Mouse (Mus musculus) gastrocnemius, adult 2 months (tissue): ENCODE measurements around the gene Prex1. TPM values are rescaled to one million over a fixed set of nuclear protein-coding genes. Genes with fewer than 3 reads are reported as not detected.
A peak's percentile ranks its signal among the peaks of the same experiment; 100 is the strongest.

Source experiments
- DNase-seq: peaks from one replicate; pipeline ENCODE4 v3.0.0; 2022
- H3K27ac ChIP-seq: fragments of 200-600 bp; 2 replicates; pipeline ENCODE4 v1.8.1; 2022; ENCODE audit warnings: mild to moderate bottlenecking
- H3K4me3 ChIP-seq: fragments of 200-600 bp; 2 replicates; pipeline ENCODE4 v1.8.1; 2022; ENCODE audit warnings: mild to moderate bottlenecking, moderate library complexity
- CTCF ChIP-seq: fragments of 200-600 bp; IDR thresholded peaks from 2 replicates; pipeline ENCODE4 v1.8.1; 2022; ENCODE audit warnings: antibody characterized with exemption, mild to moderate bottlenecking, moderate library complexity
- intact Hi-C: fragments of 180-260 bp; cut with DNase I; formaldehyde crosslinking; loops from one replicate; pipeline ENCODE4 v1.15.1; 2025
- total RNA-seq, 2 experiments: library from RNA; stranded (reverse); gene quantifications; 2 replicates each; pipeline ENCODE4 v1.2.3; 2021

Prex1 gene
- total RNA-seq, 2 experiments from 2014 or later, result 3.0 to 5.2 TPM

DNA sequence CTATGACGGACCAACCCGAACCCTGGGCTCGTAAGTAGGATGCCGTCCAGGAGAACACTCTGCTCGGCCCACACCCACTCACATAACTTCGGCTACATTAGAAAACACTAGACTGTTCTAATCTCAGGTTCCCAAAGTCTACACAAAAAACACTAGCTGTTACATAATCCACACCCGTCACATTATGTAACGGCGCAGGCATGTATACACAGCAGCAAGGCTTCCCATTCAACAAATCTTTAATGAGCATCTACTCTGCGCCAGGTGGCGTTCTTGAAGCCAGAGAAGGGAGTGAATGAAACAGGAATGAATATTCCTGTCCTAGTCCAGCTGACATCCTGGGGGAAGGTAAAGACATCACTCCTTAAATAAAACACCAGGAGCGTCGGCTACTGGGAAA, 12.9 kb downstream of the Prex1 start:
- Histone ChIP-seq H3K4me3 (no peak overlapping the region), H3K27ac (no peak overlapping the region)
- DNase-seq, result no peak
- TF ChIP-seq CTCF, result no peak
- intact Hi-C loops, result no loop called here

DNA sequence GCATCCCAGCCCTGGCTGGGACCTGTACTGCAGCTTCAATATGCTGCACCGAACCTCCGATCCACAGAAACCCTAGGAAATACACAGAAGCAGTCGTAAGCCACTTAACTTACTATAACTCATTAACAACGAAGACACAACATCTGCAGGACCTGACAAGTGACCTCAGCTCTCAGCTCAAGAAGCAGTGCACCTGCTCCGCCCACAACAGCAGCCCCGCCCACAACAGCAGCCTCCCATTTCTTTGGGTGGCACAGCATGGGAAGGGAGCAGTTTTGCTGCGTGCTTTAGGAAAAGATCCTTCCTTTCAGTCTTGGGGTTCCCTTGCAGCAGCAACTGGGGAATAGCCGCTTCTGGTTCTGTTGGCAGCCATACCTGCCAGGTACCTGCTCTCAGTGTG, 13.5 kb downstream of the Prex1 start:
- H3K4me3 ChIP-seq, result no peak overlapping the region
- TF ChIP-seq CTCF, result no peak
- H3K27ac ChIP-seq, result no peak overlapping the region
- DNase-seq, result no peak
- intact Hi-C loops, result no loop called here

DNA sequence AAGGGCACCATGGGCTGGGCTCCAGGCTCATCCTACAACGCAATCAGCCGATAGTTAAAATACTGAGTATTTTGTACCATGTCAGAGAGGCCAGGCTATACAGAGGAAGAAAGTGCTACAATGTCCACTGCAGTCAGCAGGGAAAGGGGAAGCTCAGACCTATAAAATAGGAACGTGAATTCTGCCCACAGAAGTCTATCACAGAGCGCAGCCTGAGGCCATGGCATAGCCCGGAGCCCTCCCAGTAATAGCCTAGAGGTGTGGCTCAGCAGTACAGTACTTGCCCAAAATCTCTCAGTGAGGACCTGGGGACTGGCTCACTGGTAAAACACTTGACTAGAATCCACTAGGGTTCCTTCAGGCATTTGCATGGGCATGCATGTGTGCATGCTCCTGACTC, 14.1 kb downstream of the Prex1 start:
- Histone ChIP-seq H3K27ac (no peak overlapping the region; the same call in 1 of the 2 replicates), H3K4me3 (no peak overlapping the region)
- intact Hi-C loops, result no loop called here
- no peak for TF ChIP-seq CTCF
- no peak for DNase-seq

DNA sequence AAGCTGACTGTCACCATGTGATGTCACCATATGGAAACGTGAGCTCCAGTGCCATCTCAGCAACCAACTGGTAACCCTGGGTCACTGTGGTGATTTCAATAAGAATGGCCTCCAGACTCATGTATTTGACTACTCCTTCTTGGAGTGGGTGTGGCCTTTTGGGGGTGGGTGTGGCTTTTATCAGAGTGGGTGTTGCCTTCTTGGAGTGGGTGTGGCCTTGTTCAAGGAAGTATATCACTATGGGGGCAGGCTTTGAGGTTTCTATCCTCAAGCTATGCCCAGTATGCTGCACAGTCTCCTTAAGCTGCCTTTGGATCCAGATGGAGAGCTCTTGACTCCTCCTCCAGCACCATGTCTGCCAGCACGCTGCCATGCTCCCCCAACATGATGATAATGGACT, 19.0 kb downstream of the Prex1 start:
- intact Hi-C loops, result no loop called here
- TF ChIP-seq CTCF, result no peak
- no peak overlapping the region for H3K27ac ChIP-seq
- H3K4me3 ChIP-seq, result no peak overlapping the region
- DNase-seq, result no peak

- intact Hi-C loops, result no loop called here
- TF ChIP-seq CTCF, result no peak
- Histone ChIP-seq H3K27ac (no peak overlapping the region), H3K4me3 (no peak overlapping the region)
- no peak for DNase-seq
Measured at GRCm38 (mm10) chr2:166693394-166693793, 20.2 kb downstream of the Prex1 start.

DNA sequence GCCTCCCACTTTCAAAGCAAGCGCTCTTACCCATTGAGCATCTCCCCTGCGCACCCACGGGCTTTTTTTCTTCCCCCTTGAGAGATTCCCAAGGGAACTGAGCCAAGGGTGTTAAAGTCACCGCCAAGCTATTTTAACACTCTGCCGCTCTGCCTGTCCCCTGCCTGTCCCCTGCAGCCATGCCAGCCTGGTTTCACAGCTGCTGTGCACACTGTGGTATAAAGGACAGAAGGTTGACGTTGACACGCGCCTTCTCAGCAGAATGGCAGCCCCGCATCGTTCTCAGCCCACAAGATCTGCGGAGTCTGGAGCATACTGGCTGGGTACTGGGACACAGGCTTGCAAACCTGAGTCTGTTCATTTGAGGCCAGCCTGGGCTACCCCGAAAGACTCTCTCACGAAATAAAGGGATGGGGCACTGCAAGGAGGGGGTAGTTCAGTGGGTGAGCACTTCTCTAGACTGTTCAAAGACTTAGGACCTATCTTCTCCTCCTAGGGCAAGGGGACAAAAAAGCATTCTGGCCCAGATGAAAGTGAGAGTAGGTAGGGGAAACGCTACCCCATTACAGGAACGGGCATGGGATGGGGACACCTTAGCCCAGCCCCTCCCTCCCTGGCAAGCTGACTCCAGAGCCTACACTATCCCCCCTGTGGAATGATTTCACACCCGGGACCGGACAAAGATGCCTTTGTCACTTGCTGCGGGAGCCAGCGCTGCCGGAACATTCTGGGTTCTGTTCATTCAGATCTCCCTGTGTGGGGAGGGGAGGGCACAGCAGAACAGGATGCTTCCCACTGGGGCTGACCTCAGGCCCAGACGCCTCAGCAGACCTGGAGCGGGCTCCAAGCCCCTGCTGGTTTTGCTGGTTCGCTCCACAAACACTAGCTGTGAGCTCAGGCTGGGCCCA, 21.8 kb downstream of the Prex1 start:
- DNase-seq, result peak; percentile 87
- intact Hi-C loops, result no loop called here
- Histone ChIP-seq H3K27ac (peak overlapping the region; percentile 69), H3K4me3 (peak overlapping the region; percentile 24)
- TF ChIP-seq CTCF, result no peak

- no peak for TF ChIP-seq CTCF
- no peak overlapping the region for H3K4me3 ChIP-seq
- intact Hi-C loops, result no loop called here
- H3K27ac ChIP-seq, result no peak overlapping the region
- DNase-seq, result no peak
Measured at GRCm38 (mm10) chr2:166686917-166687316, 26.7 kb downstream of the Prex1 start.

DNA sequence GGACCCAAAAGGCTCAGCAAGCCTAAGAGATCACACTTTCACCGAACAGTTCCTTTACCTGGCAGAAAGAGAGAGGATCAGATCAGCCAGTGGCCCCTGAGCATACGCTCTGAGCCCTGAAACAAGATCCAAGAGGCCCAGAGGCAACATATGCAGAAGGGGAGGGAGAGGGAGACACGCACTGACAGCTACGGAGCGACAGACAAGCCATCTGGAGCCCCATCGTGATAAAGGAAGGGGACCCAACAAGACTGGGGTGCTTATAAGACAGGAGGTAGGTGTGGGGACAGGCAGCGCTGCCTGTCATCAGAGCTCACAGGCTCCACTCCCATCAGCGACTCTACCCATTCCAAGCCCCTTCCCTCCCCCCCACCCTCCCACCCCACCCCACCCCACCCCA, 27.8 kb downstream of the Prex1 start:
- intact Hi-C loops, result no loop called here
- TF ChIP-seq CTCF, result no peak

GRCm38 (mm10) chr2:166683885-166684544, 29.6 kb downstream of the Prex1 start:
- H3K27ac ChIP-seq, result no peak overlapping the region; the same call in 1 of the 2 replicates
- peak; percentile 64 for DNase-seq
- H3K4me3 ChIP-seq, result no peak overlapping the region
- intact Hi-C loops, result no loop called here
- TF ChIP-seq CTCF, result no peak

More for the DNA sequence above, 27.8 kb downstream of the Prex1 start:
- no peak overlapping the region for H3K4me3 ChIP-seq
- no peak for DNase-seq
- no peak overlapping the region for H3K27ac ChIP-seq

DNA sequence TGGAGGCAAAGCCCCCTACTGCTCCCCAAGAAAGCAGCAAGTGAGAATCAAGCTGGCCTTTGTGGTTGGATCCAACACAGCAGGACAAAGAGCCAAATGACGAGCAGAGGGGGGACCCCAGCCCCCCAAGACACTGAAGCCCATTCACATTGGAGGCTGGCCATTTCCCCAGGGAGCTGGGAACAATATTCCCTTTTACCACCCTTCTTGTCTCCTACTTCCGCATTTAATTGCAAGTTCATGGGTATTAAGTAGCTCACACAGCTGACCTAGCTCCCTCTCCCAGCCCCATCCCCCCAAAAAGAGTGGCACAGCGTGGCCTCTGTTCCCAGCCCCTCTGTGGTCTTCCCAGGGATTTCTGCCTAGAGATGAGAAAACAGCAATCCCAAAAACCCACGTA, 30.8 kb downstream of the Prex1 start:
- intact Hi-C loops, result no loop called here
- no peak for DNase-seq
- Histone ChIP-seq H3K27ac (0 out of 2 replicates have a peak overlapping the region, but pooled peaks have one; percentile 3), H3K4me3 (no peak overlapping the region)
- TF ChIP-seq CTCF, result no peak

- intact Hi-C loops, result no loop called here
- TF ChIP-seq CTCF, result no peak
Measured at GRCm38 (mm10) chr2:166678959-166679759, 34.5 kb downstream of the Prex1 start.

GRCm38 (mm10) chr2:166676933-166677332, 36.7 kb downstream of the Prex1 start:
- intact Hi-C loops, result no loop called here
- Histone ChIP-seq H3K27ac (peak overlapping the region; percentile 53; the same call in 1 of the 2 replicates), H3K4me3 (no peak overlapping the region)
- no peak for TF ChIP-seq CTCF
- DNase-seq, result peak; percentile 41

More at GRCm38 (mm10) chr2:166678959-166679759, 34.5 kb downstream of the Prex1 start:
- DNase-seq, result no peak
- Histone ChIP-seq H3K27ac (no peak overlapping the region), H3K4me3 (no peak overlapping the region)
